7 mouse cellular contexts compared by ENCODE assay signal in the genomic region with DNA sequence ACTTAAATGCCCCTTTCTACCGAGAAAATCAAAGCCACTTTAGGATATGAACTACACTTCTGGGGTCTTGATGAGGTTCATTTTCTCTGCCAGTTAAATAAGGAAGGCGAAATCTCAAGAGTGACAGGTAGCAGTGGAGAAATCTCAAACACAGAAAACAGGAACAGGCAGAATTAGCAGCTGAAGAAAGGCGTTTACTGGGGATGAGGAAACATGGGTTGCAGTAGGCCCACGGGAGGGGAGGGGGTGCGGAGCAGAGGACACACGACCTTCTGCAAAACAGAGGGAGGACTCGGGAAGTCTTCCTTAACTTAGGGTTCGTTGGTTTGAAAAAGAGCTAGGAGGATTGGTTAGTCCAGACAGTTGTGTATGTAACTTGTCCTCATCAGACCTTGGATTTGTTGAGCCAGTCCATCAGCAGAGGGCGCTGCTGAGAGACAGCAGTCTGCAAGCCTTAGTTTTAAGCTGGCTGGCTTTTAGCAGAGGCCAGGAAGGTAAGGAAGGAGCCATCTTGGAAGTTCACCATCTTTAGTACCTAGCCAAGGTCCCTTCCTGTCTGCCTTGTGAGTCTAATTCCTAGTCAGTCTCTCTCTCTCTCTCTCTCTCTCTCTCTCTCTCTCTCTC.
A peak's percentile ranks its signal among the peaks of the same experiment; 100 is the strongest.
DNase-seq lines count a peak whose midpoint lies in the region; ATAC-seq and TF ChIP-seq lines count a peak whose summit lies in the region.

No protein-coding gene starts in this region.

- no peaks in the 10 kb centered on the region for H3K9me3 ChIP-seq in liver, embryonic 11.5 days (ENCODE audit: control insufficient read depth, low read length)
- H3K9me3 ChIP-seq in limb, embryonic 10.5 days (replicated peaks) = no peaks in the 10 kb centered on the region

- H3K27ac ChIP-seq in liver, adult 2 months (replicated peaks; ENCODE audit: insufficient read depth, low read depth, low read length) = no peak overlapping the region
- no peak overlapping the region for H3K27ac ChIP-seq in liver, embryonic 11.5 days (ENCODE audit: low read depth, low read length)
- H3K27ac ChIP-seq in limb, embryonic 10.5 days = no peak overlapping the region

- H3K27me3 ChIP-seq in liver, adult 2 months (ENCODE audit: control insufficient read depth, insufficient read depth, low read length) = no peaks in the 10 kb centered on the region
- H3K27me3 ChIP-seq in liver, embryonic 11.5 days (replicated peaks; ENCODE audit: control insufficient read depth, insufficient read depth, low read length) = no peaks in the 10 kb centered on the region
- no peaks in the 10 kb centered on the region for H3K27me3 ChIP-seq in limb, embryonic 10.5 days (ENCODE audit: low read depth, poor library complexity, severe bottlenecking)

- peak; percentile 20 for DNase-seq in liver, adult 2 months (ENCODE audit: extremely low read depth, low read depth, low spot score)
- DNase-seq in liver, embryonic 11.5 days (ENCODE audit: low spot score) = no peak
- DNase-seq in WW6 (ENCODE audit: low read depth, low spot score) = peak; percentile 65
- peak; percentile 5 for DNase-seq in c-Kit-positive CD71-positive TER-119-positive erythroid progenitor cells, embryonic 14.5 days (ENCODE audit: low spot score)
- DNase-seq in gastrocnemius, postnatal 14 days = peak; percentile 65
- DNase-seq in limb, embryonic 10.5 days (ENCODE audit: low spot score) = peak; percentile 69
- DNase-seq in right cerebral cortex, postnatal 14 days = peak; percentile 76

- no peaks in the 10 kb centered on the region for H3K36me3 ChIP-seq in liver, adult 2 months (ENCODE audit: control insufficient read depth, insufficient read depth, low read length)
- H3K36me3 ChIP-seq in liver, embryonic 11.5 days (ENCODE audit: control insufficient read depth, insufficient read depth, low read length) = no peaks in the 10 kb centered on the region
- H3K36me3 ChIP-seq in limb, embryonic 10.5 days = no peaks in the 10 kb centered on the region

- intact Hi-C loops in gastrocnemius, postnatal 14 days (cut with DNase I; ENCODE audit: low total_unique reads) = loop anchor here (5.0 kb wide), 1 partner anchor 413 kb away; no protein-coding TSS in a partner anchor

- 70% methylated on average over 9 of the region's 9 CpGs for WGBS in liver, adult 2 months
- WGBS in liver, embryonic 11.5 days = 60% methylated on average over 9 of the region's 9 CpGs
- 81% methylated on average over 9 of the region's 9 CpGs for WGBS in limb, embryonic 10.5 days

- no peak overlapping the region for H3K4me2 ChIP-seq in liver, embryonic 11.5 days

- H3K4me1 ChIP-seq in liver, adult 2 months (ENCODE audit: control insufficient read depth, insufficient read depth, low read length) = no peaks in the 10 kb centered on the region
- H3K4me1 ChIP-seq in liver, embryonic 11.5 days (replicated peaks; ENCODE audit: control insufficient read depth, insufficient read depth, low read length) = no peaks in the 10 kb centered on the region
- H3K4me1 ChIP-seq in limb, embryonic 10.5 days = no peaks in the 10 kb centered on the region

- TF ChIP-seq POLR2A in liver, adult 2 months (IDR thresholded peaks at IDR 0.05; ENCODE audit: extremely low read depth, insufficient read depth, low read length) = no peak

- ATAC-seq in liver, embryonic 11.5 days (replicated peaks; ENCODE audit: low FRiP score) = no peak

- H3K79me2 ChIP-seq in liver, adult 2 months (ENCODE audit: control insufficient read depth, insufficient read depth, low read length) = no peaks in the 10 kb centered on the region

- TF ChIP-seq CTCF in liver, adult 2 months (IDR thresholded peaks at IDR 0.05; ENCODE audit: low read depth, low read length) = peak; percentile 53; the same call in 1 of the 2 replicates

- H3K9ac ChIP-seq in liver, adult 2 months (ENCODE audit: low read depth, low read length) = no peak overlapping the region
- H3K9ac ChIP-seq in liver, embryonic 11.5 days (ENCODE audit: low read depth, low read length) = no peak overlapping the region

- H3K4me3 ChIP-seq in liver, adult 2 months (ENCODE audit: insufficient read depth, low read depth, low read length) = no peak overlapping the region
- no peak overlapping the region for H3K4me3 ChIP-seq in liver, embryonic 11.5 days (ENCODE audit: low read depth, low read length)
- H3K4me3 ChIP-seq in limb, embryonic 10.5 days = no peak overlapping the region
